Mouse (Mus musculus): ENCODE measurements around the gene Hsf2bp. TPM values are rescaled to one million over a fixed set of nuclear protein-coding genes. Genes with fewer than 3 reads are reported as not detected.

Gene Hsf2bp
- polyA plus RNA-seq, 1 experiment, result 6.8 TPM

GRCm38 (mm10) chr17:32063654-32064053 is 27.5 kb upstream of the Hsf2bp start:
- no peak for TF ChIP-seq POLR2A (IDR thresholded peaks at IDR 0.05; ENCODE audit: borderline replicate concordance, control insufficient read depth, low read depth, low read length)
- TF ChIP-seq CTCF (IDR thresholded peaks at IDR 0.05; ENCODE audit: control insufficient read depth, insufficient read depth, low read length), result no peak

GRCm38 (mm10) chr17:32061219-32061618 is 25.1 kb upstream of the Hsf2bp start:
- 86% methylated on average over 14 of the region's 14 CpGs for WGBS
- H3K4me3 ChIP-seq (replicated peaks; ENCODE audit: control insufficient read depth, low read depth, low read length), result no peak overlapping the region
- TF ChIP-seq CTCF (IDR thresholded peaks at IDR 0.05; ENCODE audit: control insufficient read depth, insufficient read depth, low read length), result no peak
- TF ChIP-seq POLR2A (IDR thresholded peaks at IDR 0.05; ENCODE audit: borderline replicate concordance, control insufficient read depth, low read depth, low read length), result no peak

More at GRCm38 (mm10) chr17:32063654-32064053, 27.5 kb upstream of the Hsf2bp start:
- Histone ChIP-seq H3K27ac (ENCODE audit: control insufficient read depth, insufficient read depth, low read depth, low read length, poor library complexity) (no peak overlapping the region), H3K4me3 (replicated peaks; ENCODE audit: control insufficient read depth, low read depth, low read length) (no peak overlapping the region), H3K4me1 (ENCODE audit: control insufficient read depth, insufficient read depth, low read length) (no peaks in the 10 kb centered on the region)
- WGBS, result 62% methylated on average over 2 of the region's 2 CpGs

DNA sequence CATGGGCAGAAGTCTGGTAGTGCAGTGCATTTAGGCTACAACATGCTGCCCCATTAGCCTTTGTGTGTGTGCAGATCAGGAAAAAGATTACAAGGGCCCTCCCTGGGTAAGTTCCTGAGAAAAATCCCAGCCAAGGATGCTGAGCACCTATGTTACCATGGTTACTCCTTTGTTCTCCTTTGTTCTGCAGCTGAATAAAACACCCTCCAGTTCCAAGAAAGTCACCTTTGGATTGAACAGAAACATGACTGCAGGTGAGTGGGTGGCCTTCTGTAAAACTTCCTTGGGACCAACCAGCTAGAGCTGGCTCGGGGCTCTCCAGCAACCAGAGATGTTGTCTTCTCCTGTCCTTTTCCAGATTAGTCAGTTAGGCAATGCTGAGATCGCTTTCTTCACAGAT is 22.9 kb upstream of the Hsf2bp start:
- Histone ChIP-seq H3K27ac (ENCODE audit: control insufficient read depth, insufficient read depth, low read depth, low read length, poor library complexity) (no peak overlapping the region), H3K4me3 (replicated peaks; ENCODE audit: control insufficient read depth, low read depth, low read length) (no peak overlapping the region), H3K4me1 (ENCODE audit: control insufficient read depth, insufficient read depth, low read length) (no peaks in the 10 kb centered on the region; the same call in 1 of the 2 replicates)
- TF ChIP-seq POLR2A (IDR thresholded peaks at IDR 0.05; ENCODE audit: borderline replicate concordance, control insufficient read depth, low read depth, low read length), result no peak
- no peak for TF ChIP-seq CTCF (IDR thresholded peaks at IDR 0.05; ENCODE audit: control insufficient read depth, insufficient read depth, low read length)
- 57% methylated on average over 2 of the region's 2 CpGs for WGBS

More at GRCm38 (mm10) chr17:32061219-32061618, 25.1 kb upstream of the Hsf2bp start:
- Histone ChIP-seq H3K27ac (ENCODE audit: control insufficient read depth, insufficient read depth, low read depth, low read length, poor library complexity) (no peak overlapping the region), H3K4me1 (ENCODE audit: control insufficient read depth, insufficient read depth, low read length) (no peaks in the 10 kb centered on the region; the same call in 1 of the 2 replicates)

GRCm38 (mm10) chr17:32057843-32058242 is 21.7 kb upstream of the Hsf2bp start:
- TF ChIP-seq POLR2A (IDR thresholded peaks at IDR 0.05; ENCODE audit: borderline replicate concordance, control insufficient read depth, low read depth, low read length), result no peak
- no peak for TF ChIP-seq CTCF (IDR thresholded peaks at IDR 0.05; ENCODE audit: control insufficient read depth, insufficient read depth, low read length)
- no peak overlapping the region for H3K4me3 ChIP-seq (replicated peaks; ENCODE audit: control insufficient read depth, low read depth, low read length)
- no peak overlapping the region for H3K27ac ChIP-seq (ENCODE audit: control insufficient read depth, insufficient read depth, low read depth, low read length, poor library complexity)
- WGBS, result 92% methylated on average over 2 of the region's 2 CpGs
- no peaks in the 10 kb centered on the region; the same call in 1 of the 2 replicates for H3K4me1 ChIP-seq (ENCODE audit: control insufficient read depth, insufficient read depth, low read length)

DNA sequence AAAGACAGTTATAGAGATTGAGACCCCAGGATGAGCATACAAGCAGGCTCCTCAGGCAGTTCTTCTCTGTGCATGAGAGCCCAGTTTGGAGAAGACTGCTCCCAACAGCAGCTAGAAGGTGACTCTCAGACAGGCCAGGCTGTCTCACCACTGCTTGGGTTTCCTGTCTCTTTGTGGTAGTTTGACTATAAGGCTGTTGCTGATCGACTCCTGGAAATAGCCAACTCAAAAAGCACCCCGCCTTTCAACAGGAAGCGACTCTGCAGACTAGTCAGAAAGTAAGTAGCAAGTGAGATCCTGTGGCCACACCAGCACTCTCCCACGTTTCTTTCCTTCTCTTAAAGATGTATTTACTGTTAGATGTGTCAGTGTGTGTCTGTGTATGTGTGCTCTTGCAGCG is 17.5 kb upstream of the Hsf2bp start:
- H3K4me1 ChIP-seq (ENCODE audit: control insufficient read depth, insufficient read depth, low read length), result no peaks in the 10 kb centered on the region; the same call in none of the 2 replicates

GRCm38 (mm10) chr17:32052237-32053080 is 16.3 kb upstream of the Hsf2bp start:
- H3K4me1 ChIP-seq (ENCODE audit: control insufficient read depth, insufficient read depth, low read length), result no peaks in the 10 kb centered on the region; the same call in none of the 2 replicates
- no peak overlapping the region for H3K27ac ChIP-seq (ENCODE audit: control insufficient read depth, insufficient read depth, low read depth, low read length, poor library complexity)
- no peak overlapping the region for H3K4me3 ChIP-seq (replicated peaks; ENCODE audit: control insufficient read depth, low read depth, low read length)
- 54% methylated on average over 5 of the region's 5 CpGs for WGBS
- TF ChIP-seq POLR2A (IDR thresholded peaks at IDR 0.05; ENCODE audit: borderline replicate concordance, control insufficient read depth, low read depth, low read length), result no peak
- TF ChIP-seq CTCF (IDR thresholded peaks at IDR 0.05; ENCODE audit: control insufficient read depth, insufficient read depth, low read length), result no peak

More for the DNA sequence above, 17.5 kb upstream of the Hsf2bp start:
- WGBS, result 46% methylated on average over 5 of the region's 5 CpGs
- TF ChIP-seq CTCF (IDR thresholded peaks at IDR 0.05; ENCODE audit: control insufficient read depth, insufficient read depth, low read length), result no peak
- no peak for TF ChIP-seq POLR2A (IDR thresholded peaks at IDR 0.05; ENCODE audit: borderline replicate concordance, control insufficient read depth, low read depth, low read length)
- no peak overlapping the region for H3K27ac ChIP-seq (ENCODE audit: control insufficient read depth, insufficient read depth, low read depth, low read length, poor library complexity)
- no peak overlapping the region for H3K4me3 ChIP-seq (replicated peaks; ENCODE audit: control insufficient read depth, low read depth, low read length)

GRCm38 (mm10) chr17:32050609-32051008 is 14.5 kb upstream of the Hsf2bp start:
- H3K27ac ChIP-seq (ENCODE audit: control insufficient read depth, insufficient read depth, low read depth, low read length, poor library complexity), result no peak overlapping the region
- WGBS, result 75% methylated on average over 6 of the region's 6 CpGs
- H3K4me3 ChIP-seq (replicated peaks; ENCODE audit: control insufficient read depth, low read depth, low read length), result no peak overlapping the region
- TF ChIP-seq POLR2A (IDR thresholded peaks at IDR 0.05; ENCODE audit: borderline replicate concordance, control insufficient read depth, low read depth, low read length), result no peak
- TF ChIP-seq CTCF (IDR thresholded peaks at IDR 0.05; ENCODE audit: control insufficient read depth, insufficient read depth, low read length), result no peak
- no peaks in the 10 kb centered on the region; the same call in 1 of the 2 replicates for H3K4me1 ChIP-seq (ENCODE audit: control insufficient read depth, insufficient read depth, low read length)

DNA sequence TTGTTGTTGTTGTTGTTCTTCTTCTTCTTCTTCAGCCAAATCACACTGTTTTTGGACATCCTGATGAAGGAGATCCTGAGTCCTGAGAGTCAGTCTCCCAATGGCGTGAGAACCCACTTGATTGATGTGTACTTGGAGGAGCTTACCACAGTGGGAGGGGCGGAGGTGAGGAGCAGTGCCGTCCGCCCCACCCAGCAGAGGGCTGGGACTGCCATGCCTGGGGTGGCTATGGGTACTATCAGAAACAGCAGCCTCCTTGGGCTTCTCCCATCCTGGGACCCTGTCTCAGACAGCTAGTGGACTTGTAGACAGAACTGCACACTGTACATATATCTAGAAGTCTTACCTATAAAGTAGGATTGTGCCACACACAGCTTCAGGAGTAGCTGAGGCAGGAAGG is 13.8 kb upstream of the Hsf2bp start:
- H3K4me1 ChIP-seq (ENCODE audit: control insufficient read depth, insufficient read depth, low read length), result no peaks in the 10 kb centered on the region; the same call in 1 of the 2 replicates
- TF ChIP-seq POLR2A (IDR thresholded peaks at IDR 0.05; ENCODE audit: borderline replicate concordance, control insufficient read depth, low read depth, low read length) (no peak), CTCF (IDR thresholded peaks at IDR 0.05; ENCODE audit: control insufficient read depth, insufficient read depth, low read length) (no peak)
- H3K4me3 ChIP-seq (replicated peaks; ENCODE audit: control insufficient read depth, low read depth, low read length), result no peak overlapping the region
- H3K27ac ChIP-seq (ENCODE audit: control insufficient read depth, insufficient read depth, low read depth, low read length, poor library complexity), result no peak overlapping the region
- WGBS, result 70% methylated on average over 4 of the region's 4 CpGs

Data from bone marrow, adult 2 months (tissue).